Mouse (Mus musculus) olfactory bulb, adult 2 months (tissue): ENCODE results near the gene Bbof1.

ENCODE experiments used
- CTCF ChIP-seq: fragments of 200-500 bp; IDR thresholded peaks from 2 replicates; pipeline ENCODE4 v1.5.1; 2012; ENCODE audit warnings: low read depth, mild to moderate bottlenecking, low read length, moderate library complexity; ENCODE audit not compliant: insufficient read depth
- POLR2A ChIP-seq: fragments of 200-500 bp; IDR thresholded peaks from 2 replicates; pipeline ENCODE4 v1.6.1; 2012; ENCODE audit warnings: mild to moderate bottlenecking, low read depth, low read length, moderate library complexity; ENCODE audit not compliant: insufficient read depth

- TF ChIP-seq CTCF (no peak), POLR2A (no peak)
Observed at GRCm38 (mm10) chr12:84429825-84430224, 21.0 kb downstream of the Bbof1 start.
